Mouse (Mus musculus) MEL (cell line): ENCODE measurements around the gene Olfr373. TPM values are rescaled to one million over a fixed set of nuclear protein-coding genes. Genes with fewer than 3 reads are reported as not detected.
"Not testable (repeated sequence)": the region's sequence is repeated elsewhere in the genome, so short reads cannot be mapped to it uniquely, and the experiment has no call there.

Experiments used
- DNase-seq: peaks from one replicate; pipeline ENCODE4 v3.0.0; 2011; ENCODE audit warnings: low read depth, low spot score
- H3K27ac ChIP-seq: 2 replicates; pipeline ENCODE4 v1.5.1; 2012; ENCODE audit warnings: low read depth, mild to moderate bottlenecking, control low read depth, low read length, moderate library complexity; ENCODE audit not compliant: control insufficient read depth
- H3K27me3 ChIP-seq, 2 experiments: fragments of 150-350 bp in 1 of 2; sonication (generic) in 1 of 2; 2 replicates each; pipeline ENCODE4 v1.6.1; 2012; ENCODE audit warnings: low read length in 2 of 2, mild to moderate bottlenecking in 2 of 2, improper control_type of control experiment in 1 of 2, moderate library complexity in 1 of 2; ENCODE audit not compliant: insufficient read depth in 2 of 2, control insufficient read depth in 1 of 2
- H3K36me3 ChIP-seq, 2 experiments: 2 replicates each; pipeline ENCODE4 v1.6.1; 2012 to 2014; ENCODE audit warnings: low read length in 2 of 2, improper control_type of control experiment in 1 of 2, inconsistent platforms in 1 of 2, mild to moderate bottlenecking in 1 of 2; ENCODE audit not compliant: insufficient read depth in 2 of 2, control insufficient read depth in 1 of 2
- H3K4me1 ChIP-seq, 2 experiments: fragments of 150-350 bp in 1 of 2; sonication (generic) in 1 of 2; 2 replicates each; pipeline ENCODE4 v1.6.1; 2012; ENCODE audit warnings: low read length in 2 of 2, improper control_type of control experiment in 1 of 2, mild to moderate bottlenecking in 1 of 2; ENCODE audit not compliant: insufficient read depth in 2 of 2, control insufficient read depth in 1 of 2
- H3K4me3 ChIP-seq, 2 experiments: fragments of 150-350 bp in 1 of 2; sonication (generic) in 1 of 2; 2 replicates each; pipeline ENCODE4 v1.5.1; 2012; ENCODE audit warnings: low read depth in 2 of 2, low read length in 2 of 2, mild to moderate bottlenecking in 2 of 2, moderate library complexity in 2 of 2, control low read depth in 1 of 2, improper control_type of control experiment in 1 of 2; ENCODE audit not compliant: control insufficient read depth in 1 of 2, insufficient read depth in 1 of 2
- H3K79me2 ChIP-seq: 2 replicates; pipeline ENCODE4 v1.6.1; 2012; ENCODE audit warnings: mild to moderate bottlenecking, low read length, moderate library complexity; ENCODE audit not compliant: control insufficient read depth, poor library complexity, insufficient read depth
- H3K9ac ChIP-seq: 2 replicates; pipeline ENCODE4 v1.6.1; 2012; ENCODE audit warnings: low read depth, mild to moderate bottlenecking, control low read depth, low read length, moderate library complexity; ENCODE audit not compliant: control insufficient read depth, poor library complexity, severe bottlenecking
- H3K9me3 ChIP-seq: fragments of 150-350 bp; sonication (generic); replicated peaks from 2 replicates; pipeline ENCODE4 v1.6.1; 2012; ENCODE audit warnings: mild to moderate bottlenecking, low read length, improper control_type of control experiment, moderate library complexity; ENCODE audit not compliant: insufficient read depth
- E2F4 ChIP-seq: IDR thresholded peaks from 2 replicates; pipeline ENCODE4 v1.6.1; 2011; ENCODE audit warnings: low read depth, low read length, improper control_type of control experiment, borderline replicate concordance
- HCFC1 ChIP-seq: IDR thresholded peaks from 2 replicates; pipeline ENCODE4 v1.6.1; 2012; ENCODE audit warnings: low read depth, mild to moderate bottlenecking, inconsistent platforms, low read length, improper control_type of control experiment, moderate library complexity
- MAFK ChIP-seq: IDR thresholded peaks from 2 replicates; pipeline ENCODE4 v1.6.1; 2011; ENCODE audit warnings: low read depth, mild to moderate bottlenecking, low read length, improper control_type of control experiment, borderline replicate concordance
- MYB ChIP-seq: IDR thresholded peaks from 2 replicates; pipeline ENCODE4 v1.6.1; 2011; ENCODE audit warnings: mild to moderate bottlenecking, low read depth, low read length, improper control_type of control experiment
- MYC ChIP-seq: IDR thresholded peaks from 2 replicates; pipeline ENCODE4 v1.6.1; 2011; ENCODE audit warnings: low read depth, mild to moderate bottlenecking, low read length, improper control_type of control experiment, moderate library complexity
- NELFE ChIP-seq: IDR thresholded peaks from 2 replicates; pipeline ENCODE4 v1.6.1; 2011; ENCODE audit warnings: low read depth, low read length, improper control_type of control experiment
- POLR2AphosphoS5 ChIP-seq: IDR thresholded peaks from 2 replicates; pipeline ENCODE4 v1.6.1; 2012; ENCODE audit warnings: low read depth, borderline replicate concordance, mild to moderate bottlenecking, inconsistent platforms, low read length, moderate library complexity, mixed read lengths
- RCOR1 ChIP-seq: IDR thresholded peaks from 2 replicates; pipeline ENCODE4 v1.6.1; 2012; ENCODE audit warnings: low read depth, mild to moderate bottlenecking, inconsistent platforms, low read length, improper control_type of control experiment
- UBTF ChIP-seq: IDR thresholded peaks from 2 replicates; pipeline ENCODE4 v1.6.1; 2012; ENCODE audit warnings: low read depth, mild to moderate bottlenecking, inconsistent platforms, low read length, improper control_type of control experiment, moderate library complexity, borderline replicate concordance; ENCODE audit not compliant: insufficient read depth
- polyA plus RNA-seq, 2 experiments: library from polyadenylated mRNA; stranded (reverse) in 1 of 2; unstranded in 1 of 2; fragments of >175 nt in 1 of 2; fragments of >200 nt in 1 of 2; gene quantifications; 2 replicates each; pipeline versions ENCODE4 v1.2.1 to v1.2.4; 2012; ENCODE audit warnings: low replicate concordance in 2 of 2, low read depth in 1 of 2; ENCODE audit not compliant: insufficient read length in 2 of 2, insufficient read depth in 1 of 2, missing spikeins in 1 of 2
- total RNA-seq: library from RNA; depleted of rRNA; stranded (reverse); fragments of 300-350 nt; gene quantifications from 2 replicates; pipeline ENCODE4 v1.2.3, GENCODE M21; 2012; rRNA removed

Olfr373 gene
- 0.04 TPM in 1 of 2 replicates, not detected in the other for total RNA-seq
- polyA plus RNA-seq, result 1 to 10 TPM in 1 of 2 experiments, not detected in 1; 1.0 TPM

DNA sequence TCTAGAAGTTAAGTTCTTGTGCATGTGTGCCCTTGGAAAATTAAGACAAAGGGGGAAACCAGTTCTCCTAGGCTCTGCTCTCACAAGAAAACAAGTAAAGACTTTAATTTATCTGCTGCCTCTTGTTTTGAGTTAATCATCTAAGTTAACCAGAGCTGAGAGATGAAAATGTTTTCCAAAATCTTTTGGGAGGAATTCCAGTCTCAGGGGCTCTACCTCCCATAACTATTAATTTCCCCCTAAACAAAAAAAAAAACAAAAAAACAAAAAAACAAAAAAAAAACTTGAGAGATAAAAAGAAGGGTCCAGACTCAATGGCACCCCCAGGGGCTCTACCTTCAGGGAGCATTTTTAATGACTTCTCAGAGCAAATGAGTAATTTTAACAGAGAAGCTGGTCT is at the start of gene Olfr373:
TSS of gene Olfr373 (plus strand) at position 301 of the 400 bp plus-strand sequence.
- not testable (repeated sequence) for H3K27me3 ChIP-seq, H3K4me3 ChIP-seq, H3K27ac ChIP-seq, H3K9me3 ChIP-seq, H3K4me1 ChIP-seq, H3K79me2 ChIP-seq, H3K9ac ChIP-seq, H3K36me3 ChIP-seq, DNase-seq

DNA sequence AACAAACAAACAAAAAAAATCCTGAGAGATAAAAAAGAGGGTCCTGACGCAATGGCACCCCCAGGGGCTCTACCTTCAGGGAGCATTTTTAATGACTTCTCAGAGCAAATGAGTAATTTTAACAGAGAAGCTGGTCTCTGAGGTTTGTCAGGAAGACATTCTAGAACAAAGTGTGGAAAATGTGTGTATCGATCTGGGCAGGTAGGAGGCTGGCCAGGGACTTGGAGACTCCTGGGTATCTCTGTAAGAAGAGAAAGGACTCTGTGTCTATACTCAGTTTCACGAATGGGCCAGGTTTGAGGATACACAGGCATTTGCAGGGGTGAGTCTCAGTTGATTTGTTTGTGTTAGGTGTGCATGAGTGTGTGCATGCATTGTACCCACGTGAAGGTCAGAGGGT is 42.1 kb upstream of the Olfr373 start, which contains the start of gene Olfr372:
TSS of gene Olfr372 (plus strand) at position 301 of the 400 bp plus-strand sequence.
- H3K79me2 ChIP-seq, H3K9me3 ChIP-seq, H3K27me3 ChIP-seq, H3K27ac ChIP-seq, DNase-seq, H3K9ac ChIP-seq, H3K4me3 ChIP-seq, H3K36me3 ChIP-seq, H3K4me1 ChIP-seq: not testable (repeated sequence)

DNA sequence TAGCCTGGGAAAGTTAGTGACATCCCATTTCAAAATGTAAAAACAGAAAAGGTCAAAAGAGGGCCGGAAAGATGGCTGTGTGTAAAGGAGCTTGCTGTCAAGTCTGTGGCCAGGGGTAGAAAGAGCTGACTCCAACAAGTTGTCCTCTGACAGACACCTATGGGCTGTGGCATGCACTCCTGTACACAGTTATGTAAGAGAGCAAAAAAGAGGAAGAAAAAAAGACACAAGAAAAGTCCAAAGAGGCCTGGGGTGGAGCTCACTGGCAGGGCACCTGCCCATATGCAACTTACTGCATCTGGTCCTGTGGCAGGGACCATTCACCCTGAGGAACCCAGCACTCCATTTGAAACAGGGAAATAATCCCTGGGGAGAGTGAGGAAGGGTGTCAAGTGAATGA is 40.5 kb upstream of the Olfr373 start:
- no peak overlapping the region for H3K27ac ChIP-seq
- TF ChIP-seq UBTF (no peak), NELFE (no peak), MYC (no peak), MAFK (no peak), POLR2AphosphoS5 (no peak), HCFC1 (no peak), MYB (no peak), RCOR1 (no peak), E2F4 (no peak)

DNA sequence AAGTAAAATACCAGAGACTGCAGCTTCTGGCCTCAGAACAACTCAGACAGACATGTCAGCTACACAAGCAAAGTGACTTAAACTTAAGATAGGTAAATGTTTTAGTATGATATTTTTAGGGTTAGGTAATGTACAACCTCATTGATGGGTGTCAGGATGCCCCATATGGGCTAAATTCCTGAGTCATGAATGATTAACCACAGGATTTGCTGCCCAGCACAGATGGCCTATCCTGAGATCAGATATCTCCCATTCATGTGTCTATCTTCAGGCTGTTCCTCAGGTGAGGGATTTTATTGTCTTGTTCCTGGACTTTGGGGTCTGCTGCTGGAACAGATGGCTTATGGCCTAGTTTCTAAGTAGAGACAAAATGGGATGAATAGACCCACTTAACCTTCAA is 28.3 kb upstream of the Olfr373 start:
- H3K27ac ChIP-seq, H3K79me2 ChIP-seq, H3K36me3 ChIP-seq, H3K27me3 ChIP-seq, H3K4me3 ChIP-seq, H3K9me3 ChIP-seq, DNase-seq, H3K4me1 ChIP-seq, H3K9ac ChIP-seq: not testable (repeated sequence)

More for the DNA sequence above, 40.5 kb upstream of the Olfr373 start:
- Histone ChIP-seq H3K9me3 (no peaks in the 10 kb centered on the region), H3K9ac (no peak overlapping the region), H3K79me2 (no peaks in the 10 kb centered on the region), H3K36me3 (no peaks in the 10 kb centered on the region), H3K4me3 (no peak overlapping the region), H3K4me1 (no peaks in the 10 kb centered on the region; a peak in 1 of 4 replicates), H3K27me3 (no peaks in the 10 kb centered on the region)
- no peak for DNase-seq

DNA sequence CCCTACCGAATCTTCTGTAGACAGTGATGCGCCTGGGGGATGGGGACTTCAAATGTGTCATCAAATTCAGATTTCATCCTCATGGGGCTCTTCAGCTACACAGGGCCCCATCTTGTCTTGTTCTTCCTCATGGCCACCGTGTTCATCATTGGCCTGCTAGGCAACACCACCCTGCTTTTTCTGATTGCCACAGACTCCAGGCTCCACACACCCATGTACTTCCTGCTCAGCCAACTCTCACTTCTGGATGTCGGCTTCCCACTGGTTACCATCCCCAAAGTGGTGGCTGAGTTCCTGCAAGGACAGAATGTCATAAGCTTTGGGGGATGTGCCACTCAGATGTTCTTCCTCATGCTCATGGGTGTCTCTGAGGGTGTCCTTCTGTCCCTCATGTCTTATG is 25.3 kb upstream of the Olfr373 start:
- not testable (repeated sequence) for H3K9me3 ChIP-seq, H3K9ac ChIP-seq, H3K79me2 ChIP-seq, H3K36me3 ChIP-seq, DNase-seq, H3K27ac ChIP-seq, H3K4me1 ChIP-seq, H3K4me3 ChIP-seq, H3K27me3 ChIP-seq

DNA sequence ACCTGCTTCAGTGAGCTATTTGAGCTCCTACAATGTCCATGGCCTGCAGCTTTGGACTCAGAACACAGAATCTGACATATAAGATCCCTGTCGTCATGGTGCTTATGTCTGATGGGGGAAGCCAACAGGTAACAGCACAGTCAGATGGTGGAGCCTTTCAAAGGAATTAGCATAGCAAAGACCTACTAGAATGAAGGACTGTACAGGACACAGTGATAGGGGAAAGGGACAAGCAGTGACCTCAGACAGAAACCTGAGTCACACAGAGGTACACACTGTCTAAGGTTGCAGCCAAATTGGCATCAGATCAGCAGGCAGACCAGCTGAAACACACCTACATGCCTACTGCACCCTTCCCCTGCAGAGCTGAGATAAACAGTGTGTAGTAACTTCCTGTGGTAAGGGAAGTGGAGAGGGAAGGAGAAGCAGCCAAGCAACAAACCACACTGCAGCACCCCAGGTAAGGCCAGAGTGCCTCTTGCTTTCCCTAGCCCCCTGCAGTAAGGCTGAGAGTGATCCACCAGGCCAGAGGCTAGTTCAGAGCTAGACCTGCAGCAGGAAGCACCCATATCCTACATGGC is 16.1 kb upstream of the Olfr373 start:
- H3K4me3 ChIP-seq, H3K27me3 ChIP-seq, H3K9ac ChIP-seq, H3K9me3 ChIP-seq, H3K27ac ChIP-seq, H3K79me2 ChIP-seq, H3K36me3 ChIP-seq, H3K4me1 ChIP-seq: not testable (repeated sequence)
- peak; percentile 17 for DNase-seq
